Mouse (Mus musculus): Measurements from ENCODE around the gene Ugt2b35. TPM values are rescaled to one million over a fixed set of nuclear protein-coding genes. Genes with fewer than 3 reads are reported as not detected.
"Not testable (repeated sequence)": the region's sequence is repeated elsewhere in the genome, so short reads cannot be mapped to it uniquely, and the experiment has no call there.

Gene Ugt2b35
- not detected for polyA plus RNA-seq (2017; shearing (Covaris generic))

GRCm38 (mm10) chr5:87000395-87001073, at the start of gene Ugt2b35:
TSS of gene Ugt2b35 (plus strand) at chr5:87000860.
- no peak for ATAC-seq

GRCm38 (mm10) chr5:86960504-86960903, 40.2 kb upstream of the Ugt2b35 start:
- no peak for ATAC-seq

GRCm38 (mm10) chr5:86961587-86962358, 38.9 kb upstream of the Ugt2b35 start:
- no peak for ATAC-seq

GRCm38 (mm10) chr5:86962849-86963248, 37.8 kb upstream of the Ugt2b35 start:
- ATAC-seq = not testable (repeated sequence)

GRCm38 (mm10) chr5:86967271-86967670, 33.4 kb upstream of the Ugt2b35 start:
- not testable (repeated sequence) for ATAC-seq

- ATAC-seq = no peak
These were observed 4.1 kb downstream of the Ugt2b35 start for GRCm38 (mm10) chr5:87004735-87005134.

- no peak for ATAC-seq
These were observed 14.8 kb downstream of the Ugt2b35 start for GRCm38 (mm10) chr5:87015477-87015876.

GRCm38 (mm10) chr5:87027359-87027758, 26.7 kb downstream of the Ugt2b35 start:
- ATAC-seq = no peak

GRCm38 (mm10) chr5:87030624-87031023, 30.0 kb downstream of the Ugt2b35 start:
- ATAC-seq = no peak

Other genes with a start within 250 kb of the Ugt2b35 start
- 10 to 100 TPM; 55.4 to 93.3 (median 82.2) TPM for gene Ythdc1, start 196.6 kb upstream of the Ugt2b35 start, polyA plus RNA-seq (2017; shearing (Covaris generic))
- gene Ugt2b34, start 93.9 kb upstream of the Ugt2b35 start, polyA plus RNA-seq (2017; shearing (Covaris generic)) = not detected
- not detected for gene Ugt2b1, start 74.3 kb upstream of the Ugt2b35 start, polyA plus RNA-seq (2017; shearing (Covaris generic))
- gene Ugt2b36, start 91.7 kb downstream of the Ugt2b35 start, polyA plus RNA-seq (2017; shearing (Covaris generic)) = not detected
- not detected for gene Ugt2b5, start 139.5 kb downstream of the Ugt2b35 start, polyA plus RNA-seq (2017; shearing (Covaris generic))

Data from inflammation-experienced regulatory T-cells, adult 6 months (primary cell).